Mouse (Mus musculus): ENCODE results near the gene Gse1.

The Gse1 gene

DNA sequence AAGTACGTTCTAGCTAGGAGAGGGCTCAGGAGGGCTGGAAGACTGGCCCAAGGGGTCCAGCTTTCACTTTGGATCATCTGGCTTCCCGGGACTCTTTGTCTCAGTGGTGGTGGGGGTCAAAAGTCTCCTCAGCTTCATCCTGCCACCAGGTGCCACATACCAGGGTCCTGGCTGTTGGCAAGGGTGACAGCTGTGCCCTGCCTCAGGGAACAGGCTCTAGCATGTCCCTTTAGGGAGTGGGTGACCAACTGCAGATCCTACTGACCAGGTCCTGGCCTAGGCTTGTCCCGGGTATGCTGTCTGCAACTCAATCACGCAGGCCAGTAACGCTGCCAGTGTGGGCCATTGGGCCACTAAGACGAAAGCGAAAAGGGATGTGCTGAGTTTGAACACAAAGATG, 15.7 kb upstream of the Gse1 start:
- DNase-seq (ENCODE audit: low read depth, low spot score) = no peak

- DNase-seq (ENCODE audit: low read depth, low spot score) = no peak
Observed at GRCm38 (mm10) chr8:120213229-120213628, 15.0 kb upstream of the Gse1 start.

DNA sequence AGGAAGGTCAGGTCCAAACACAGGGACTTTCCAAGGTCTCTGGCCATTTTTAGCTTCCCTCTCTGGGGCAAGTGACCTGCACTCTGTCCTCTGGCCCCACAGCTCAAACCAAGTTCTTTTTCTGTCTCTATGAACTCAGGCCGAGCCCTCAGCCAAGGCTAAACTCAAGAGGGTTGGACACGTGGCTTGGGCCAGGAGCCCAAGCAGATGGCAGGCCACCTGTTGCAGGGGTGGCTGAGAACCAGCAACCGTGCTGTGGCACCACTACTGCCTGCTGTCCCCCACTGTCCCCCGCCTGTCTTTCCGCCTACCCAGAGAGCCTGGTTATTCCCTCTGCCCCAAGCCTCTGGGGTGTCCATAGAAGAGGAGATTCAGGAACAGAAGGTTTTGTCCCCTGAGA, 14.3 kb upstream of the Gse1 start:
- DNase-seq (ENCODE audit: low read depth, low spot score) = no peak

GRCm38 (mm10) chr8:120215416-120216141, 12.7 kb upstream of the Gse1 start:
- no peak for DNase-seq (ENCODE audit: low read depth, low spot score)

DNA sequence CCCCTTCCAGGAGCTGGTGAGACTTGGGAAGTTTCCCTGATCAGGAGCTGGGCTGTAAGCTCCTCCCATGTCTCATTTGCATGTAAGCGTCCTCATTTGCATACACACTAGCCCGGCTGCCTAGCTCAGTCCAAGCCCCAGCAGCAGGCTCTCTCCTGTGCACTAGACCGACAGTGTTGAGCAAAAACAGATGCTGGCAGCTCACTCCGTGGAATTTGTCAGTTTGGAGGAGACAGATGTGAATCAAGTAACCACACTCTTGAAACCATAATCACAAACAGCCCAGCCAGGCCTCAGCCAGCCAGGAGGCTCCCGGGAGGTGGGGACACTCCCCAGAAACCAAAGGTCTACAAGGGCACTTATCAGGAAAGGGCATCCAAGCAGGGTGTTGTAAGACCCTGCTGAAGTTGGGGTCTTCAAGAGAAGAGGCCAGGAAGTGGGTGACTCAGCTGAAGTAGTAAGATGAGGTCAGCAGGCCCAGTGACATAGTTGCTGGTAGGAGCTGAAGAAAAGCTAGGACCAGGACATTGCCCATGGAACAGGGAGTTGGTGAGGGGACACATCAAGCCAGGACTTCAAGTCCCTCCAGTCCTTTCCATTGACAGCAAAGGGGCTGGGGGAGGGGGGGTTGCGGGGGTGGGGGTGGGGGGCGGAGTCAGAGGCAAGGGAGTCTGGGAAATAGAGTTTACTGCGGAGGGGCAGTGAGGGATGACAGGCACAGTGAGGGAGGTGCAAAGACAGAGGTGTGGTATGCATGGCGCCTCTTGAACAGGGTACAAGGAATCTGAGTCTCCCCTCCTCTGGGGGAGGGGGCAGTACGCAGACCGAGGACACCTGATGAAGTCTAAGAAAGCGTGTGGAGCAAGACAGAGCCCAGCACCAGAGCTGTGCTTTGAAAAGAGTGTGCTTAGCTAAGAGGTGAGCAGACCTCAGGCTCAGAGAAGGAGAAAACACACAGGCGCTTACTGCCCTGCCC, 11.1 kb upstream of the Gse1 start:
- DNase-seq (ENCODE audit: low read depth, low spot score) = no peak

DNA sequence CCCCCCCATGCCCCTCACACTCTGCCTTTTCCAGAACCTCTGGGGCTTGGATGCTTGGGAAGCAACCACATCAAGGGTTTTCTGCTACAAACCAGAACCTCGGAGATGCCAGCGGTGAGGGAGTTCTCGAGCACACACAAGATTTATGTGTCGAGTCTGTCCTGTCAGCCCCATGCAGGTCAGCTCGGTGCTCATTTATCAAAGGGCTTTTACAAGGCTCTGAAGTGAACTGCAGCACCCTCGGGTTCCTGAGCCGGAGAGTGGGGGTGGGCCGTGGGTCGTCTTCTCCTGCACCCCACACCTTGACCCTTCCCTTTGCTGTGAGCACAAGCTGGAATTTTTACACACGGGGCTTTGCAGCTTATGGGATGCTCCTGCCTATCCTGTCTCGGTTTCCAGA, 5.7 kb upstream of the Gse1 start:
- DNase-seq (ENCODE audit: low read depth, low spot score) = no peak

DNA sequence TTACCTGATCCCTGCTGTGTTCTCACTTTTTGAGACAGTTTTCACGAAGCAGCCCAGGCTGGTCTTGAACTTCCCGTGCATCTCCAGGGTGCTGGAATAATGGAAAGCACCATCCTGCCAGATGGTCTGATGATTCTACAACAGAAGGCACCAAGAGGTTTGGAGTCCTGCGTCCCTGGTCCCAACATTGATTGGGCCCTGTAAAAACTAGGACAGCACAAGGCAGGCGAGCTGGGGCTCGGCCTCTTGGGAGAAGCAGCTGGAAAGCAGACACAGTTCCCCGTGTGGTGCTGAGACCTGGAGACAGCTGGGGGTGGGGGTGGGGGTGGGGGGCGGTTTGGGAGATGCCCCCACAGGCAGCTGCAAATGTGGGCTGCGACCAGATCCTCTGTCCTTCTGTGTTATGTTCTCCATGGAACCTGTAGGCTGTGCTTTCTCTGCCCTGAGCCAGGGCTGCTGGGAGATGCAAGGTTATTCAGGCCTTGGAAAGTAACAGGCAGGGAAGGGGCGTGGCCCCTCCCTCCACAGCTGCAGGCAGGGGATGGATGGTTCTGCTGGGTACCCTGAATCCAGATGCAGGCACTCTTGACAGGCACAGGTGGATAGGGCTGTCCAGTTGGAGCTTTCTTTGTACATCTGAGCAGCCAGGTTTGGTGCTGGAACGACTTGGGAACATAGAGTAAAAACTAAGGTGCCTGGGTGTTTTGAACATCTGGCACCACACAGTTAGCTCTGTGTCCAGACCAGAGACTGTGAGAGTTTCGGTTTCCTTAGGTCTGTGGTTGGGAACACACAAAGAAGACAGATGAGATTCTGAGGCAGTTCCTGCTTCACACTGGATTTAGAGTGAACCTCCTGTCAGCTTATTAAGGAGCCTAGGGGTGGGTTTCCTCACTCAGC, 3.5 kb upstream of the Gse1 start:
- no peak for DNase-seq (ENCODE audit: low read depth, low spot score)

- no peak for DNase-seq (ENCODE audit: low read depth, low spot score)
Observed at GRCm38 (mm10) chr8:120225421-120226151, 2.7 kb upstream of the Gse1 start.

- no peak for DNase-seq (ENCODE audit: low read depth, low spot score)
Observed at GRCm38 (mm10) chr8:120226700-120227577, 1.3 kb upstream of the Gse1 start.

GRCm38 (mm10) chr8:120227578-120227876, 729 bp upstream of the Gse1 start:
- no peak for DNase-seq (ENCODE audit: low read depth, low spot score)

- DNase-seq (ENCODE audit: low read depth, low spot score) = no peak
Observed at GRCm38 (mm10) chr8:120228781-120229573, 721 bp downstream of the Gse1 start.

DNA sequence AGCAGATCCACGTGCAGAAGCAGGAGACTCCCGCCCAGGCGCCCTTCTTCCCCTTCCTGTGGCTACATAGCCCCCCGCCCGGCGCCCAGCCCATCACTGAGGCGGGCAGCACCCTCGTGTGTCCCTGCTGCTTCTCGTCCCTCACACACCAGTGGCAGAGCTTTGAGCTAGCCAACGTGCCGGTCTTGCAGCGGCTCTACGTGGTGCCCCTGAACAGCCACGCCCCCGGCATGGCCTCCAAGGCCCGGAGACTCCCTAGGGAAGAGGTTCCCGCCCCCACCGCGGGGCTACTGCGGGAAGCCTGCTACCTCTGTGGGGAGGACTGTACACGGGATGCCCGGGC, 1.3 kb downstream of the Gse1 start:
- no peak for DNase-seq (ENCODE audit: low read depth, low spot score)

DNA sequence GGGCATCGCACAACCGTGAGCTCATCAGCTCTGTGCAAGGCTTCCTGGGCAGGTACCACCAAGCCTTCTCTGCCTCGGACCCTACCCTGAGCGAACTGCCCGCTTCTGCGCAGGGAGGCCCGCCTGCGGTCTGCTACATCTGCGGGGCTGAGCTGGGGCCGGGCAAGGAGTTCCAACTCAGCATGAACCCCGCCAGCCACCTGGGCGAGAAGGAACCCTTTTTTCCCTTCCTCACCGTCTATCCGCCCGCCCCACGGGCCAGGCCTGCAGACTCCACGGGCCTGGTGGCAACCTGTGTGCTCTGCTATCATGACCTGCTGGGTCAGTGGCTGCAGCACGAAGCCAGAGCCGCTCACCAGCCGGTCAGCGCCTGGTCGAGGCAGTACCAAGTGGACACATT, 1.8 kb downstream of the Gse1 start:
- DNase-seq (ENCODE audit: low read depth, low spot score) = no peak

DNA sequence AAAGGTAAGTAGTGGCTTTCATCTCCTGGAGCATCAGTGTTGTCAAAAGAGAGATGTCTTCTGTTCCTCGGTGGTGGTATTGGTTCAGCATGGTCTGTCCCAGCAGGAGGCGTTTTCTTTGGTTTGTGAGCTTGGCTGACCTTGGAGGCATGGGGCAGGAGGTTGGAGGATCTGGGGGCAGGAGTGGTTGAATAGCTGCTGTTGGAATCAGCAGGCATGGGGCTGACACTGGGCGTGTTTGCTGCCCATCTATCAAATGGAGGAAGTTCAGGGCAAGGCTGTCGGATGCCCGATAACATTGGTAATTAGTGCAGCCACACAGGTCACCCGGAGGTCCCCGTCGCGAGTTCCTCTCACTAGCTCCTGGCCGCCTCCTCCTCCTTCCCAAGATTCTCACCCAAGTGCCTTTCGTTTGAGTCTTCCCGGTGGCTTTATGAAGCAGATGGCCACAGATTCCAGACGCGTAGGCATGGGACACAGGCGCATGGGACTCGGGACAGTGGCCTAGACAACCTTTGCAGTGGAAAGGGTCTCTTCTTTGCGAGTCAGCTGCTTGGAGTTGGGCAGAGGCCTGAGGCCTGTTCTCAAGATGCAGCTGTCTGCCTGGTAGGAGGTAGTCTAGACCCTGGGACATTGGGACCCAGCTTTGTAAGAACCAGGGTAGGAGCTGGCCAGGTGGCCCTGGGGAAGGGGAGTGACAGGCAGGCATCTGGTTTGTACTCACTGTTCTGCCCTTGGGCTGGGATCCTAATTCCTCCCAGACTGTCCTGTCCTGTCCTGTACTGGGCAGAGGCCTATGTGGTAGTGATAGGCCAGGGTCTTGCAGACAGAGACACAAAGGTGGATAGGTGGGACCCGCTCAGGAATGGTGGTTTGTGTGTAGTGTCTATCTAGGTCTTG, 2.7 kb downstream of the Gse1 start:
- DNase-seq (ENCODE audit: low read depth, low spot score) = no peak

DNA sequence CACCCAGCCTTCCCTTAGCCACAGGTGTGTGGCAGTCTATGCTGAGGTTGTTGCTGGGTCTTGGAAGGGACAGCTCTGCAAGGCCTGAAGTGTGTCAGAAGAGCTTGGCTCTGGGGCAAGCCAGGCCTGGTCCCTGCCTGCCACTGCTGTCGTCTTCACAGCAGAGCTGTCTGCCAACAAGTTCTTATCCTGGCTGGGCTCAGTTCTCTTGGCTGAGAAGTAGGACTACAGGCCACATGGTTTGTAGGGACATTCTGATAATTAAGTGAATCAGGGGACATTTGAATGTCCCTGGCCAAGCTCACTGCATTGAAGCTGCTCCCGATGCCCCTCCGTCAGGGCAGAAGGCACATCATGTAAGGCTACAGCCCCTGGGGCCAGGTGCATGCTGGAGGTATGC, 3.6 kb downstream of the Gse1 start:
- DNase-seq (ENCODE audit: low read depth, low spot score) = no peak

DNA sequence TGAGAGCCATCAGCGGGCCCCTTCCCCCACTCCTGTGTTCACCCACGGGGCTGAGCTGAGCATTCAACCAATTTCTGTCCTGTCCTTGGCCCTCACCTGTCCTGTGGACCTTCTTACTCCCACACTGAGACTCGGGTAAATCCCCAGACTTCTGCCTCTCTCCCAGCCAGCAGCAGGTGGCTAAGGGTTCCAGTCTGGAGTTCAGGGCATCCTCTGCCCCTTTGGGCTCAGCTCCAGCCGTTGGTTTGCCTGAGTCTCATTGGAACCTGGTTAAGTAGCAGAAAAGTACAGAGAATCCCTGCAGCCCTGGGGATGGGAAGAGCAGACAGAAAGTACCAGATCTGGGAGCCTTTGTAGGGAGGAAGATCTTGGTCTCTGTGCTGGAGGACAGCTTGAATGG, 4.1 kb downstream of the Gse1 start:
- no peak for DNase-seq (ENCODE audit: low read depth, low spot score)

DNA sequence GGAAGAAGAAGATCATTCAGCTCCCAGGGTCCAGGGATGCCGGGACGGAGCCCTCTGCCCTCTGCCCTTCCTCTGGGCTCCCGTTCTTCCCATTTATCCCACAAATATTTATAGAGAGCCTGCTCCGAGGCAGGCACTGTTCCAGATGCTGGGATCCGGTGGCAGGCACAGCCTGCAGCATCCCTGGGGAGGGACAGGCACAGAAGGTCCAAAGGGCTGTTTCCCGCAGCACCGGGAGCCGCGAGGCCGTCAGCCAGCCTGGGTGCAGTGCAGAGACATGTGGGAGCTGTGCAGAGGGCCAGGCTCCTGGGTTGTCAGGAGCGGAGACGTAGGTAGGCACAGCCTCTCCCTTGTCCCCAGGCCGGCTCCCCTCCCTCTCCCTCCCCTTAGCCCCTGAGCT, 4.7 kb downstream of the Gse1 start:
- DNase-seq (ENCODE audit: low read depth, low spot score) = no peak

GRCm38 (mm10) chr8:120234457-120234856, 6.2 kb downstream of the Gse1 start:
- DNase-seq (ENCODE audit: low read depth, low spot score) = no peak

GRCm38 (mm10) chr8:120234866-120235265, 6.6 kb downstream of the Gse1 start:
- no peak for DNase-seq (ENCODE audit: low read depth, low spot score)

Data from retina, adult 2 months (tissue).